Mouse (Mus musculus) hindbrain, embryonic 16.5 days (tissue): ENCODE data around the gene Fam124b. TPM values are rescaled to one million over a fixed set of nuclear protein-coding genes. Genes with fewer than 3 reads are reported as not detected.

Source experiments
- ATAC-seq: fragments of 200-750 bp; cut with Nextera tagmentation; 2 replicates; pipeline ENCODE4 v1.8.0; 2017; ENCODE audit warnings: moderate TSS enrichment, moderate library complexity
- H3K27ac ChIP-seq: fragments of 300-500 bp; sonication (generic); 2 replicates; pipeline ENCODE4 v1.5.1; 2014; ENCODE audit warnings: low read depth, mild to moderate bottlenecking, control low read depth, low read length, moderate library complexity
- H3K27me3 ChIP-seq: fragments of 300-500 bp; sonication (generic); replicated peaks from 2 replicates; pipeline ENCODE4 v1.6.1; 2014; ENCODE audit warnings: low read length; ENCODE audit not compliant: control insufficient read depth, insufficient read depth
- H3K36me3 ChIP-seq: fragments of 300-500 bp; sonication (generic); 2 replicates; pipeline ENCODE4 v1.6.1; 2014; ENCODE audit warnings: mild to moderate bottlenecking, low read length, moderate library complexity, mixed read lengths; ENCODE audit not compliant: control insufficient read depth, insufficient read depth
- H3K4me1 ChIP-seq: fragments of 300-500 bp; sonication (generic); 2 replicates; pipeline ENCODE4 v1.6.1; 2014; ENCODE audit warnings: low read depth, low read length; ENCODE audit not compliant: control insufficient read depth, insufficient read depth
- H3K4me2 ChIP-seq: fragments of 300-500 bp; sonication (generic); 2 replicates; pipeline ENCODE4 v1.6.1; 2014; ENCODE audit warnings: mild to moderate bottlenecking, low read length, control low read depth, moderate library complexity
- H3K4me3 ChIP-seq: fragments of 300-500 bp; sonication (generic); 2 replicates; pipeline ENCODE4 v1.5.1; 2014; ENCODE audit warnings: mild to moderate bottlenecking, low read length, control low read depth, moderate library complexity
- H3K9ac ChIP-seq: fragments of 300-500 bp; sonication (generic); 2 replicates; pipeline ENCODE4 v1.6.1; 2014; ENCODE audit warnings: low read depth, mild to moderate bottlenecking, control low read depth, low read length, moderate library complexity
- H3K9me3 ChIP-seq: fragments of 300-500 bp; sonication (generic); 2 replicates; pipeline ENCODE4 v1.6.1; 2014; ENCODE audit warnings: mild to moderate bottlenecking, low read length, moderate library complexity; ENCODE audit not compliant: control insufficient read depth
- WGBS: fragments of 180-500 bp; shearing (Covaris S2); extraction: QIAGEN DNeasy Blood & Tissue Kit; methylation state at CpG from one replicate; pipeline ENCODE4 v1.1.7; 2014; 5-methylcytosine and 5-hydroxymethylcytosine counted together
- polyA plus RNA-seq: library from polyadenylated mRNA; unstranded; fragments of >200 nt; fragmentation: Nextera tagmentation; extraction: Ambion mirVana; gene quantifications from 2 replicates; pipeline ENCODE4 v1.2.1, GENCODE M21; 2015

The Fam124b gene
- polyA plus RNA-seq, 1 experiment from 2014 or later: 0.50 TPM

DNA sequence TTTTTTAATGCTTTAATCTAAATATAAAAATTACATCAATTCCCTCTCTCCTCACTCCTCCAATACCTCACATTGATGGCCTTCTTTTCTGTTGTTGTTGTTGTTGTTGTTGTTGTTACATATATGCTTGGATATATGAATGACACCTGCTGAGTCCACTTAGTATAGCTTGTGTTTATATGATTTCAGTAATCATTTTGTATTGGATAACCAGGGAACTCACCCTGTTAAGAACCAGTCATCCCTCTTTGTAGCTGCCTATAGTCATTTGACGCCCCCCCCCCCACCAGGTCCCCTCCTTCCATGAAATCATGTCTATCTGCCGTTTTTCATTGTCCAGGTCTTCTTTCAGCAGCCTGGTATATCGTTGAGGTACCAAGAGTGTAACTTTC, 36.9 kb downstream of the Fam124b start:
- Histone ChIP-seq H3K9me3 (0 out of 2 replicates have a peak, but pooled peaks cover 2% of the 10 kb centered on the region), H3K27me3 (no peaks in the 10 kb centered on the region), H3K4me3 (no peak overlapping the region), H3K9ac (no peak overlapping the region), H3K4me1 (no peaks in the 10 kb centered on the region), H3K4me2 (no peak overlapping the region), H3K27ac (no peak overlapping the region), H3K36me3 (no peaks in the 10 kb centered on the region)
- WGBS: 48% methylated on average over 3 of the region's 3 CpGs
- ATAC-seq: 0 out of 2 replicates have a peak, but pooled peaks have one; percentile 27

DNA sequence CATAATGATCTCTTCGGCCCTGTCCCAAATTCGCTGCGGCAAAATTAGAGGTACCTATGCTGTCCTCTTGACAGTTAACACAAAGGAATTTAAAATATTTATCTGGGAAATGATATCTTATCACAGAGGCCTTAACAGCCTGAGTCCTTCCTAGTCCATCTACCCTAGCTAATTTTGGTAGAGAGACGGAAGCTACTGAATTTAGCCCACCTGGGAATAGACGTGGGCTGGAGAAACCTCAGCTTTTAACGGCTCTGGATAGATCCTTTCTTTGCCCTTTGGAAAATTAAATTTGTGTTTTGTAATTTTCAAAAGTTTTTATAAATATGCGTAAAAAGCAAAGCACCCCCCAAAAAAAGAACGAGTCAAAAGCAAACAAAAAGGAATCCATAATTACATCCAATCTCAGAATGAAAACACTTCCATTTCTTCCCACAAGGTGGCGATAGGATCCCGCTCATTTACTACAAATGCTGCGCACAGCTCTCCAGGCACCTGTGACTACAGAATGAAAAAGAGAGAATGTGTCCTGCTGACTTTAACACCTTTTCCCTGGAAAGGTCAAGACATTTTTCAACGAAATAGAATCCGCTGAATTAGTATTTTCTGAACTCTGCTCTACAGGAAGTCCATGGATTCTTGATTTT, 37.4 kb downstream of the Fam124b start:
- no peak overlapping the region for H3K9ac ChIP-seq
- H3K9me3 ChIP-seq: 0 out of 2 replicates have a peak, but pooled peaks cover 2% of the 10 kb centered on the region
- 0 out of 2 replicates have a peak, but pooled peaks have one; percentile 64 for ATAC-seq
- H3K27ac ChIP-seq: no peak overlapping the region
- H3K4me1 ChIP-seq: no peaks in the 10 kb centered on the region
- 38% methylated on average over 13 of the region's 13 CpGs for WGBS
- H3K4me2 ChIP-seq: peak overlapping the region; percentile 31; the same call in 1 of the 2 replicates
- H3K4me3 ChIP-seq: no peak overlapping the region
- H3K36me3 ChIP-seq: no peaks in the 10 kb centered on the region
- no peaks in the 10 kb centered on the region for H3K27me3 ChIP-seq

DNA sequence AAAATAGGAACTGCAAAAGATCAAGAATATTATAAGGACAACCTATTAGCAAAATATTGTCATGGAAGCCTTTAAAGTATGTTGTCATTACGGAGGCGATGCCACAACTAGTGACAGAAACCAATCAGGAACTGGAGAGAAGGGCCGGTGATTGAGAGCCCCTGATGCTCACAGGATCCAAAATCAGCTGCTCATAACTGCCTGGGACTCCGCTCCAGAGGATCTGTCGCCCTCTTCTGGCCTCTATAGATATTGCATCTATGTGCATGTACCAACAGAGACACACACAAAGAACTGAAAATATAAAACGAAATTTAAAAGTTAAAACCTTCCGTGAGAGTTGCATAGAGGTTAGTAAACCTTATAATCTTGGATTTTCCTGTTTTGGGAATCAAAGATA, 38.1 kb downstream of the Fam124b start:
- Histone ChIP-seq H3K4me2 (no peak overlapping the region), H3K9ac (no peak overlapping the region), H3K27ac (no peak overlapping the region), H3K4me1 (no peaks in the 10 kb centered on the region), H3K36me3 (no peaks in the 10 kb centered on the region), H3K9me3 (no peaks in the 10 kb centered on the region), H3K27me3 (no peaks in the 10 kb centered on the region), H3K4me3 (no peak overlapping the region)
- no peak for ATAC-seq
- 61% methylated on average over 7 of the region's 7 CpGs for WGBS

GRCm38 (mm10) chr1:80177651-80178382, 40.5 kb downstream of the Fam124b start:
- H3K27me3 ChIP-seq: no peaks in the 10 kb centered on the region
- 62% methylated on average over 11 of the region's 11 CpGs for WGBS
- no peak for ATAC-seq

DNA sequence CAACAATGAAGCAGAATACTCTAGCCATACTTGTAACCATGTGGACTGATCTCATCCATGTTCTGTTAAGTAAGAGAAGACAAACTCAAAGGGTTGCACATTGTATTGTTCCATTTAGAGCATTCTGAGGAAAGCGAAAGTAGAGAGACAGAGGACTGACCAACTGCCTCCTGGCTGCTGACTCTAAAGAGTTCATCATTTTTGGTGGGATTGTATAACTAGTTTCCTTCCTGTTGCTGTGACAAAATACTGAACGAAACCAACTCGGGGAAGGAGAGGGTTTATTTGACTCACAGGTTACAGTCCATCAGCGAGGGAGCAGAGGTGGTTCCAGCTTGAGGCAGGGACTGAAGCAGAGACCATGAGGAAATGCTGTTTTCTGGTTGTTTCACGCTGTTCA, 50.6 kb downstream of the Fam124b start:
- H3K36me3 ChIP-seq: no peaks in the 10 kb centered on the region
- H3K27me3 ChIP-seq: no peaks in the 10 kb centered on the region
- H3K4me3 ChIP-seq: no peak overlapping the region
- H3K4me1 ChIP-seq: no peaks in the 10 kb centered on the region
- H3K4me2 ChIP-seq: no peak overlapping the region
- WGBS: 89% methylated on average over 5 of the region's 5 CpGs
- no peak for ATAC-seq
- no peak overlapping the region for H3K27ac ChIP-seq
- no peaks in the 10 kb centered on the region for H3K9me3 ChIP-seq
- H3K9ac ChIP-seq: no peak overlapping the region

More at GRCm38 (mm10) chr1:80177651-80178382, 40.5 kb downstream of the Fam124b start:
- Histone ChIP-seq H3K36me3 (no peaks in the 10 kb centered on the region), H3K27ac (no peak overlapping the region), H3K4me1 (no peaks in the 10 kb centered on the region), H3K9me3 (no peaks in the 10 kb centered on the region), H3K4me2 (no peak overlapping the region), H3K9ac (no peak overlapping the region), H3K4me3 (no peak overlapping the region)

DNA sequence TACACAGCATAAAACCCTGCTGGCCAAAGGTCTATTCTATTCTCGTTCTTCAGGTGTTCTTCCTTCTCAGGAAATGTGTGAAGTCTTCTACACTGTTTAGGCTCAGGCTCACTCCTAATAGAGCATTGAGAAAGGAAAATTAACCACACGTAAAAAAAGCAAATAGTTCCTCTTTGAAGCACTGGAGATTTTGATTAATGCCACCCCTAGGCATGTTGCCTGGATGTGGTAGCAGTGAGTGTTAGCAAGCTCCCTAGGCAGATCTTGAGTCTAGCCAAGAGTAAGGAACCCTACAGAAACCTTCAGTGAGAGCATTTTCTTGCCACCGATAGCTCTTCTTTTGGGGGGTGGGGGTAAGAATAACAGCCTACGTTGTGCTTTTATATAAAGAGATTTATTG, 51.7 kb downstream of the Fam124b start:
- no peak overlapping the region for H3K4me3 ChIP-seq
- no peak overlapping the region for H3K9ac ChIP-seq
- no peaks in the 10 kb centered on the region for H3K9me3 ChIP-seq
- H3K27ac ChIP-seq: no peak overlapping the region
- no peak overlapping the region for H3K4me2 ChIP-seq
- ATAC-seq: no peak
- H3K36me3 ChIP-seq: no peaks in the 10 kb centered on the region
- H3K4me1 ChIP-seq: no peaks in the 10 kb centered on the region
- H3K27me3 ChIP-seq: no peaks in the 10 kb centered on the region
- WGBS: 79% methylated on average over 4 of the region's 4 CpGs

GRCm38 (mm10) chr1:80165391-80165790, 52.9 kb downstream of the Fam124b start:
- H3K4me1 ChIP-seq: no peaks in the 10 kb centered on the region
- H3K27me3 ChIP-seq: no peaks in the 10 kb centered on the region
- H3K9me3 ChIP-seq: no peaks in the 10 kb centered on the region
- H3K4me3 ChIP-seq: no peak overlapping the region
- H3K9ac ChIP-seq: no peak overlapping the region
- H3K27ac ChIP-seq: no peak overlapping the region
- no peak for ATAC-seq
- 80% methylated on average over 5 of the region's 5 CpGs for WGBS
- H3K4me2 ChIP-seq: no peak overlapping the region
- H3K36me3 ChIP-seq: no peaks in the 10 kb centered on the region

GRCm38 (mm10) chr1:80162943-80163342, 55.3 kb downstream of the Fam124b start:
- Histone ChIP-seq H3K9ac (no peak overlapping the region), H3K4me3 (no peak overlapping the region), H3K4me2 (no peak overlapping the region), H3K36me3 (no peaks in the 10 kb centered on the region), H3K27ac (no peak overlapping the region), H3K4me1 (no peaks in the 10 kb centered on the region), H3K9me3 (no peaks in the 10 kb centered on the region), H3K27me3 (no peaks in the 10 kb centered on the region)
- 62% methylated on average over 6 of the region's 6 CpGs for WGBS
- no peak for ATAC-seq

- Histone ChIP-seq H3K4me3 (no peak overlapping the region), H3K27me3 (no peaks in the 10 kb centered on the region), H3K36me3 (no peaks in the 10 kb centered on the region), H3K9ac (no peak overlapping the region), H3K4me1 (no peaks in the 10 kb centered on the region), H3K27ac (no peak overlapping the region), H3K9me3 (no peaks in the 10 kb centered on the region), H3K4me2 (no peak overlapping the region)
- no peak for ATAC-seq
Observed at GRCm38 (mm10) chr1:80159586-80159985, 58.7 kb downstream of the Fam124b start.
